Mouse (Mus musculus) frontal cortex, postnatal 10 days (tissue): ENCODE measurements around the gene Lgi2.

Source experiments
- DNase-seq, 2 experiments: peaks; one replicate each; pipeline ENCODE4 v3.0.0; 2022; ENCODE audit warnings: low spot score in 2 of 2, mixed read lengths in 1 of 2

Gene Lgi2

GRCm38 (mm10) chr5:52539483-52539882 lies 26.8 kb downstream of the Lgi2 start:
- no peak for DNase-seq

- DNase-seq = no peak
These were observed 29.2 kb downstream of the Lgi2 start for GRCm38 (mm10) chr5:52537024-52537423.

- no peak for DNase-seq
These were observed 31.3 kb downstream of the Lgi2 start for GRCm38 (mm10) chr5:52534798-52535590.

- DNase-seq = no peak
These were observed 32.6 kb downstream of the Lgi2 start for GRCm38 (mm10) chr5:52533705-52534104.

- no peak for DNase-seq
These were observed 37.7 kb downstream of the Lgi2 start for GRCm38 (mm10) chr5:52528545-52528944.

GRCm38 (mm10) chr5:52526324-52526986 lies 39.8 kb downstream of the Lgi2 start:
- DNase-seq = no peak

- DNase-seq = peak in 1 of 2 experiments; percentile 62
These were observed 42.1 kb downstream of the Lgi2 start for GRCm38 (mm10) chr5:52524207-52524606.

- no peak for DNase-seq
These were observed 46.3 kb downstream of the Lgi2 start for GRCm38 (mm10) chr5:52519921-52520320.

- peak; percentile 22 to 32 for DNase-seq
These were observed 50.2 kb downstream of the Lgi2 start for GRCm38 (mm10) chr5:52516072-52516476.

- DNase-seq = peak; percentile 21 to 66
These were observed 50.8 kb downstream of the Lgi2 start for GRCm38 (mm10) chr5:52515246-52516021.

GRCm38 (mm10) chr5:52511089-52511488 lies 55.2 kb downstream of the Lgi2 start:
- no peak for DNase-seq

GRCm38 (mm10) chr5:52509416-52509815 lies 56.8 kb downstream of the Lgi2 start:
- no peak for DNase-seq

- DNase-seq = no peak
These were observed 61.6 kb downstream of the Lgi2 start for GRCm38 (mm10) chr5:52504666-52505065.

- DNase-seq = peak in 1 of 2 experiments; percentile 25
These were observed 62.1 kb downstream of the Lgi2 start for GRCm38 (mm10) chr5:52504148-52504547.

GRCm38 (mm10) chr5:52495671-52496070 lies 70.6 kb downstream of the Lgi2 start:
- DNase-seq = no peak

GRCm38 (mm10) chr5:52491496-52491895 lies 74.8 kb downstream of the Lgi2 start:
- no peak for DNase-seq

- no peak for DNase-seq
These were observed 78.5 kb downstream of the Lgi2 start for GRCm38 (mm10) chr5:52487559-52488430.
